Mouse (Mus musculus) mature B cell (primary cell): Measurements from ENCODE around the gene Ptprb.

ENCODE experiments used
- in situ Hi-C: fragments of 300-500 bp; cut with MboI; formaldehyde crosslinking; loops from 2 replicates; pipeline ENCODE4 v1.14.3; 2019

The Ptprb gene

DNA sequence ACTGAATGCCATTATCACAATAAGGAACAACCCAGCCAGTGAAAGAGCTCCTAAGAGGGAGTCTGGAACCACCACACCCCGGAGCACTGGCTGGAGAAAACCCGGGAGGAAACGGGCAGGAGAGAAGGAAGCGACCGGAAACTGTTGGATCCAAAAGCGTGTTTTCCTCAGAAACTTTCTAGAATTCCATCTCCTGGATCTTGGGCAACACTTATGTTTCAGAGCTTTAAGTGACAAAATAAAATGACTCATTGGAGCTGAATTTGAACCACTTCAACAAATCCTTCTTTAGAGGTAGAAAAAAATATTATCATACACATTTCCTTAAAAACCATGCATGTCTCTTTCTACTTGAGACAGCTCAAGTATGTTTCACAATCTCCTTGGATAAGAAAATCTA, 145.7 kb downstream of the Ptprb start:
- in situ Hi-C loops = no loop called here

DNA sequence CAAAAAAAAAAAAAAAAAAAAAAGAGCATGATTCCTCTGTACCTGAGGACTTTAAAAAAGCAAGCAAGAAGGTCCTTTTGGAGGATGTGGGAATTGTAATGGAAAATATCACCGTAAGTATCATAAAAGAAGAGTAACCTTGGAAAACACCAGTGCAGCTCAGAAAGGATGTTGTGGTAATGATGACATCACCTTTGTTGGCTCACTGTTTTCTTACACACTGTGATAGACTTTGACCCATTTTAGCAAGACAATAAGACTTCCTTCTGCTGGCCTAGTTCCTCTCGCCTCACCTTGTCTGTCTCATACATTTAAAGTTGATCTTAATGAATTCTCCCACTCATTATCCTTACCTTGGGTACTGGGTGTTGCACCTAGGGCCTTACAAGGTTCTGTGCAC, 147.2 kb downstream of the Ptprb start:
- in situ Hi-C loops = no loop called here

DNA sequence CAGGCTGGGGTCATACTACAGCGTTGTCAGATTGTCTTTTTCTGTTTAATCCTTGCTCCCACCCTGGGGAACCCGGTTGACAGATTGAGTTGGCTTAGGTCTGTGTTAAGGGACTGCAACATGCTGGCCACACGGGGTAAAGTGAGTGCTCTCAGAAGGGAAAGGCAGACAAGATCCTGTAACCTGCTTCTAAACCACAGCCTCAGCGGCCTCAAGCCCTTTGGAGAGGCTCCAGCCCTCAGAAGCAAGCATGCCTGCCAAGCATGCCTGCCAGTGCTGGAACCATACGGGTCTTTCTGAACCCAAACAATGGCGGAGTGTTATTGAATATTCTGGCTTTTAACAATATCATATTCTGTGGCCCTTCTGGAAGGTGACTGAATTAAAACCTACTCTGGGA, 149.6 kb downstream of the Ptprb start:
- in situ Hi-C loops = no loop called here

DNA sequence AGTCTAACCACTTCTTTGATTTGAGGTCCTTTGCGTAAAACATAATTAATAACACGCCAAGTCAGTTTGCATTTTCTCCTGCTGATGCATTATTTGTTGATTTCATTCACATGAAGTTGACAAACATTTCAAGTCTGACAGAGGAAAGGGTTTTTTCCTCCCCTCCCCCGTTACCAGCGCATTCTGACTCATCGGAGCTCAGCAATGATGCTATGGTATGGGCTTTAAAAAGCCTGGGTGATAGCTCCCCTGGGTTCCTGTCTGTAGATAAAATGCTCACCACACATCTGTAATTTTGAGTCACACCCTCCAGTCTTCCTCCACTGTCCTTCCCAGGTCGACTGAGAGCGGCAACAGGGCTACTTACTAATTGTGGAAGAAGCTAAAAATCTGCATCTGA, 150.9 kb downstream of the Ptprb start:
- in situ Hi-C loops = no loop called here

DNA sequence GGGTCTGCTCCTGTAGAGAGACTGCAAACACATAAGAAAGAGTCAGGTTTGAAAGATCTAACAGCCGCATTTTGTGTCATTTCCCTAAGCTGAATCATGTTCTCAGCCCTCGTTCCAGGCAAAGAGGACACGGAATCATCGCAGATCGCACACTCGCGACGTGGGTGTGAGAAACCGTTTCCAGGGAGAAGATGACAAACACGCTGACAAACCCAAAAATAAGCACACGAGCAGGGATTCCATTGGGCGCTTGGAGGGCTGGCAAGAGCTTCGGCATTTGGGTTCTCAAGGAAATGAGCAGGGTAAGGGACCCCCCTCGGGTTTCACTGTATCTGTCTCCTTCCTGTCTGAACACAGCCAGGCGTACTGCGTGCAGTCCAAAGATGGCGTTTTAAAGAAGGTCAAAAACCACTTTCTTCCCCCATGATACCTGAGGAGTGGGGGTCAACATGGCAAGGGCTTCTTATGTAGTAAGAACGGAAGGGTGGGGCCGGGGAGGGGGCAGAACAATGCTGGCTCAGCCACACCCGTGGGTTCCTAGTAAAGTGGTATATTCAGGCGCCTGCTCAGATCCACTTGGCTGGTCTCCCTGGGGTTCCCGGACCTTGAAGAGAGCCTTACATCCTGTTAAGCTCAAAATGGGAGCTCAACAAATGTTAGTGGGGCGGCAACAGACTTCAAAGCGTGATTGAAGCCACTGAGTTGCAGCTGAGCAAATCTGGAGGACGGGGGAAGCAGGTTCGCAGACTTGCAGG, 152.9 kb downstream of the Ptprb start:
- in situ Hi-C loops = no loop called here

DNA sequence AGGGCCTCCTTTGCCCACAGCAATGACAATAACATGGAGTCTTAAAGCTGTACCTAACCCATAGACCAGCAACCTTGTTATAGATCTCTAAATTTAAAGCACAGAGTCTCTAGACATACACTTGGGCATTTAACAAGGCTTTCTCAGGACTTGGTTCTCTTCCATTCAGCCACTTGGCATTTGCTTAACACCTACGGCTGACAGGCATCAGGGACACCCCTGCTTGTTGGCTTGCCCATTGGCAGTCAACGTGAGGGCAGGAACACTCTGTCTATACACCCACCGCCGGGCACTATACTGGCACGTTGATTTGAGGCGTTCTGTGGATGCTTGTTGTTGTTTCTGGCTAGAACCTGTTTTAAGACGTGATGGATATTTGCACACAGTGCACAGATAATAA, 157.1 kb downstream of the Ptprb start:
- in situ Hi-C loops = no loop called here

DNA sequence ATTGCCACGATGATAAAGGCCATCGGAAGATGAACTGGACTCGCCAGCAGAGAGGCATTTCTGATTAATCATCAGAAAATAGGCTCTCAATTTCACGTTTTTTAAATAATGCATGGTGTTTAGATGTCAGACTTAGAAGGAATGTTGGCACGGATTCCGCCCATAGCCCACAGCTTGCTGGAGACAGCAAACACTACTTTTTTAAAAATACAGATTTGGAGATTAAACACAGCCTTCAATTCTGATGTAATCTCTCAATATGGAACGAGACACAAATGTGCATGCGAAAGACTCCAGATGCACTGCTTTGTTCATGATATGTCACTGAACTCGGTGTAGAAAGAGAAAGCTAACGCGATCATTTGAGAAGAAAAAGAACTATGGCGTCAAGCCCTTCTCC, 160.1 kb downstream of the Ptprb start:
- in situ Hi-C loops = no loop called here
